ENCODE assay signal across 1 mouse cellular context in the genomic region with DNA sequence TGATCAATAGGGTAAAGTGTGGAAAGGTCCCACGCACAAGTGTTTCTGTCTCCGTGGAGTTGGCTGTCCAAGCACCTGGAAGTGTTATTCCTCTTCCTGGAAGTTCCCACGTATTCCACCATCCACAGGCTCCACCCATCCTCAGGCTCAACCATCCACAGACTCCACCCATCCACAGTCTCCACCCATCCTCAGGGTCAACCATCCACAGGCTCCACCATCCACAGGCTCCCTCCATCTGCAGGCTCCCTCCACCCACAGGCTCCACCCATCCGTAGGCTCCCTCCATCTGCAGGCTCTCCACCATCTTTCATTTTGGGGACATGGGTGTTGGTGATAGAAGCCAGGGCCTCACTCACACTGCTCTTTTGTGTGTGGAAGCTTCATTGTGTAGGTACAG.
TF ChIP-seq lines count a peak whose summit lies in the region.

No protein-coding gene starts in this region.

TF ChIP-seq in MEL, 35 proteins besides CTCF, POLR2A, EP300 and RAD21:
- TF ChIP-seq SIN3A (IDR thresholded peaks at IDR 0.05; ENCODE audit: low read length): no peak
- TF ChIP-seq MXI1 (IDR thresholded peaks at IDR 0.05; ENCODE audit: low read depth, low read length): no peak
- no peak for TF ChIP-seq USF2 (IDR thresholded peaks at IDR 0.05; ENCODE audit: borderline replicate concordance in 1 of 2, insufficient read depth in 1 of 2, low read depth in 1 of 2, low read length in 2 of 2)
- no peak for TF ChIP-seq E2F4 (IDR thresholded peaks at IDR 0.05; ENCODE audit: borderline replicate concordance, low read depth, low read length)
- no peak for TF ChIP-seq UBTF (IDR thresholded peaks at IDR 0.05; ENCODE audit: borderline replicate concordance, insufficient read depth, low read depth, low read length)
- TF ChIP-seq MEF2A (IDR thresholded peaks at IDR 0.05; ENCODE audit: extremely low read depth, insufficient replicate concordance, low read depth, low read length, poor library complexity, severe bottlenecking): no peak
- TF ChIP-seq GABPA (IDR thresholded peaks at IDR 0.05; ENCODE audit: low read depth, low read length): no peak
- TF ChIP-seq NELFE (IDR thresholded peaks at IDR 0.05; ENCODE audit: low read depth, low read length): no peak
- no peak for TF ChIP-seq SMC3 (IDR thresholded peaks at IDR 0.05; ENCODE audit: low read depth, low read length)
- TF ChIP-seq MAFK (IDR thresholded peaks at IDR 0.05; ENCODE audit: borderline replicate concordance, low read depth, low read length): no peak
- TF ChIP-seq ETS1 (IDR thresholded peaks at IDR 0.05; ENCODE audit: low read depth, low read length): no peak
- no peak for TF ChIP-seq ELF1 (IDR thresholded peaks at IDR 0.05; ENCODE audit: low read depth, low read length)
- TF ChIP-seq TBP (IDR thresholded peaks at IDR 0.05; ENCODE audit: low read depth, low read length): no peak
- TF ChIP-seq NRF1 (IDR thresholded peaks at IDR 0.05; ENCODE audit: insufficient read depth, low read depth, low read length, poor library complexity, severe bottlenecking): no peak
